Mouse (Mus musculus) liver, postnatal 0 days (tissue): Measurements from ENCODE around the gene Ces2g.

Experiments used
- CTCF ChIP-seq: sonication (generic); IDR thresholded peaks from 2 replicates; pipeline ENCODE4 v1.5.1; 2016; ENCODE audit warnings: antibody characterized with exemption, low read depth
- EP300 ChIP-seq: IDR thresholded peaks from 2 replicates; pipeline ENCODE4 v1.6.1; 2016; ENCODE audit warnings: antibody characterized with exemption, low read depth, mild to moderate bottlenecking

- TF ChIP-seq CTCF (no peak), EP300 (peak; percentile 98)
Observed at GRCm38 (mm10) chr8:104962229-104962901, 847 bp downstream of the Ces2g start.
